ENCODE assay signal across 13 mouse cellular contexts in genomic region chr6:124430784-124431495, GRCm38 (mm10). TPM values are rescaled to one million over a fixed set of nuclear protein-coding genes. Genes with fewer than 3 reads are reported as not detected.
DNase-seq lines count a peak whose midpoint lies in the region; ATAC-seq and TF ChIP-seq lines count a peak whose summit lies in the region.
"Had no signal": no experiment of that assay in that cellular context is flagged by ENCODE, and none has a peak within 500 bp of the region (broad histone marks: within the 10 kb centered on the region; RNA-seq: fewer than 3 reads in every experiment).

No protein-coding gene starts in this region.

- H3K27me3 ChIP-seq in heart, embryonic 11.5 days (ENCODE audit: control insufficient read depth, insufficient read depth, low read length), result peaks cover 71% of the 10 kb centered on the region
- H3K27me3 ChIP-seq in forebrain, embryonic 14.5 days (replicated peaks; ENCODE audit: control insufficient read depth, insufficient read depth, low read length), result no peaks in the 10 kb centered on the region
- no peaks in the 10 kb centered on the region for H3K27me3 ChIP-seq in midbrain, embryonic 12.5 days
- H3K27me3 ChIP-seq in kidney, embryonic 16.5 days (ENCODE audit: insufficient read depth, low read length), result no peaks in the 10 kb centered on the region
- H3K27me3 ChIP-seq: kidney, embryonic 15.5 days had no signal

- no peak for DNase-seq in heart, adult 9 months (ENCODE audit: low spot score in 2 of 2)
- no peak for DNase-seq in ES-E14 (ENCODE audit: low read depth, low spot score)
- DNase-seq in forebrain, embryonic 14.5 days (ENCODE audit: low spot score), result no peak
- DNase-seq in lung, postnatal 10 days, result no peak
- DNase-seq in heart, postnatal 4 days, result no peak
- DNase-seq: adrenal gland, postnatal 10 days; cerebellum, adult 11 months; heart, postnatal 36 days; lung, adult 2 months had no signal

- 39% methylated on average over 8 of the region's 8 CpGs for WGBS in heart, embryonic 11.5 days (ENCODE audit: insufficient replicate concordance)
- WGBS in forebrain, embryonic 14.5 days, result 48% methylated on average over 8 of the region's 8 CpGs
- 36% methylated on average over 8 of the region's 8 CpGs for WGBS in midbrain, embryonic 12.5 days
- 64% methylated on average over 8 of the region's 8 CpGs for WGBS in kidney, embryonic 16.5 days

- no peak overlapping the region for H3K4me3 ChIP-seq in heart, embryonic 11.5 days (ENCODE audit: low read depth, low read length)
- H3K4me3 ChIP-seq in ES-E14 (ENCODE audit: insufficient read depth in 1 of 2, low read depth in 1 of 2, low read length in 2 of 2, poor library complexity in 1 of 2, severe bottlenecking in 1 of 2), result peak overlapping the region; percentile 19 to 33; a peak in 3 of 4 replicates
- H3K4me3 ChIP-seq in forebrain, embryonic 14.5 days (ENCODE audit: low read depth, low read length), result no peak overlapping the region
- no peak overlapping the region for H3K4me3 ChIP-seq in midbrain, embryonic 12.5 days
- H3K4me3 ChIP-seq in kidney, embryonic 16.5 days (ENCODE audit: low read length), result no peak overlapping the region
- H3K4me3 ChIP-seq: kidney, embryonic 15.5 days had no signal

- H3K9ac ChIP-seq in heart, embryonic 11.5 days (ENCODE audit: low read depth, low read length), result no peak overlapping the region
- H3K9ac ChIP-seq in ES-E14 (ENCODE audit: insufficient read depth, low read depth, low read length, poor library complexity, severe bottlenecking), result peak overlapping the region; percentile 29; the same call in 1 of the 2 replicates
- no peak overlapping the region for H3K9ac ChIP-seq in forebrain, embryonic 14.5 days (ENCODE audit: low read length)
- no peak overlapping the region for H3K9ac ChIP-seq in midbrain, embryonic 12.5 days (replicated peaks)
- H3K9ac ChIP-seq in kidney, embryonic 16.5 days (replicated peaks; ENCODE audit: low read length), result no peak overlapping the region
- H3K9ac ChIP-seq: kidney, embryonic 15.5 days had no signal

- H3K9me3 ChIP-seq in heart, embryonic 11.5 days (replicated peaks; ENCODE audit: control insufficient read depth, low read length), result no peaks in the 10 kb centered on the region
- H3K9me3 ChIP-seq in ES-E14 (ENCODE audit: control insufficient read depth, insufficient read depth, low read depth, low read length), result no peaks in the 10 kb centered on the region
- no peaks in the 10 kb centered on the region for H3K9me3 ChIP-seq in forebrain, embryonic 14.5 days (replicated peaks; ENCODE audit: control insufficient read depth, low read length)
- H3K9me3 ChIP-seq in midbrain, embryonic 12.5 days, result no peaks in the 10 kb centered on the region
- no peaks in the 10 kb centered on the region for H3K9me3 ChIP-seq in kidney, embryonic 16.5 days (ENCODE audit: low read length)
- H3K9me3 ChIP-seq: kidney, embryonic 15.5 days had no signal

- in situ Hi-C loops in ES-E14 (cut with MboI; ENCODE audit: low sequenced_read_pairs in 2 of 2, unreplicated experiment in 2 of 2), result no loop called here

- no peak overlapping the region for H3K4me2 ChIP-seq in heart, embryonic 11.5 days
- H3K4me2 ChIP-seq in forebrain, embryonic 14.5 days (ENCODE audit: low read length), result no peak overlapping the region
- H3K4me2 ChIP-seq in midbrain, embryonic 12.5 days (replicated peaks), result no peak overlapping the region
- H3K4me2 ChIP-seq in kidney, embryonic 16.5 days (replicated peaks; ENCODE audit: low read depth, low read length), result no peak overlapping the region
- H3K4me2 ChIP-seq: kidney, embryonic 15.5 days had no signal

- ATAC-seq in heart, embryonic 11.5 days (replicated peaks; ENCODE audit: insufficient number of reproducible peaks, low FRiP score, low TSS enrichment), result 0 out of 2 replicates have a peak, but pooled peaks have one; percentile 31
- peak; percentile 26 for ATAC-seq in forebrain, embryonic 14.5 days
- peak; percentile 68 for ATAC-seq in midbrain, embryonic 12.5 days (ENCODE audit: low FRiP score, low read depth)
- no peak for ATAC-seq in kidney, embryonic 16.5 days (ENCODE audit: low FRiP score, low TSS enrichment)

- no peaks in the 10 kb centered on the region for H3K36me3 ChIP-seq in heart, embryonic 11.5 days (ENCODE audit: control insufficient read depth, insufficient read depth, low read length)
- peaks cover 3% of the 10 kb centered on the region; the same call in 1 of the 2 replicates for H3K36me3 ChIP-seq in ES-E14 (ENCODE audit: control insufficient read depth, insufficient read depth, low read length, poor library complexity, severe bottlenecking)
- H3K36me3 ChIP-seq in forebrain, embryonic 14.5 days (ENCODE audit: control insufficient read depth, insufficient read depth, low read length), result 0 out of 2 replicates have a peak, but pooled peaks cover 11% of the 10 kb centered on the region
- H3K36me3 ChIP-seq in midbrain, embryonic 12.5 days, result 0 out of 2 replicates have a peak, but pooled peaks cover 9% of the 10 kb centered on the region
- no peaks in the 10 kb centered on the region for H3K36me3 ChIP-seq in kidney, embryonic 16.5 days (ENCODE audit: insufficient read depth, low read length)
- H3K36me3 ChIP-seq: kidney, embryonic 15.5 days had no signal

- H3K4me1 ChIP-seq in heart, embryonic 11.5 days (ENCODE audit: control insufficient read depth, insufficient read depth, low read length), result peaks cover 9% of the 10 kb centered on the region; the same call in 1 of the 2 replicates
- H3K4me1 ChIP-seq in ES-E14 (ENCODE audit: control insufficient read depth in 2 of 2, insufficient read depth in 2 of 2, low read length in 2 of 2, poor library complexity in 1 of 2), result peaks cover 11 to 33% of the 10 kb centered on the region in 2 experiments
- no peaks in the 10 kb centered on the region for H3K4me1 ChIP-seq in forebrain, embryonic 14.5 days (ENCODE audit: control insufficient read depth, insufficient read depth, low read length)
- peaks cover 16% of the 10 kb centered on the region for H3K4me1 ChIP-seq in midbrain, embryonic 12.5 days
- H3K4me1 ChIP-seq in kidney, embryonic 16.5 days (ENCODE audit: insufficient read depth, low read length), result peaks cover 5% of the 10 kb centered on the region; the same call in 1 of the 2 replicates

- no peak overlapping the region for H3K27ac ChIP-seq in heart, embryonic 11.5 days (ENCODE audit: low read depth, low read length)
- peak overlapping the region; percentile 63; the same call in 1 of the 2 replicates for H3K27ac ChIP-seq in ES-E14 (ENCODE audit: insufficient read depth, low read depth, low read length, poor library complexity, severe bottlenecking)
- H3K27ac ChIP-seq in forebrain, embryonic 14.5 days (ENCODE audit: low read depth, low read length), result no peak overlapping the region
- no peak overlapping the region for H3K27ac ChIP-seq in midbrain, embryonic 12.5 days (replicated peaks)
- H3K27ac ChIP-seq in kidney, embryonic 16.5 days (ENCODE audit: low read length), result no peak overlapping the region
- H3K27ac ChIP-seq: kidney, embryonic 15.5 days had no signal

TF ChIP-seq in ES-E14, 5 proteins besides CTCF, POLR2A, EP300 and RAD21:
- TF ChIP-seq HCFC1 (IDR thresholded peaks at IDR 0.05; ENCODE audit: borderline replicate concordance, insufficient read depth, low read length) (no peak), MAFK (IDR thresholded peaks at IDR 0.05; ENCODE audit: insufficient read depth, low read depth, low read length) (no peak), ZC3H11A (IDR thresholded peaks at IDR 0.05; ENCODE audit: borderline replicate concordance, low read depth, low read length) (no peak), CHD2 (IDR thresholded peaks at IDR 0.05; ENCODE audit: low read depth, low read length) (no peak), ZNF384 (IDR thresholded peaks at IDR 0.05; ENCODE audit: low read depth, low read length) (no peak)

RNA-seq across cellular contexts. Expression of gene Pex5, which starts 16.1 kb away (rescaled TPM):
- polyA plus RNA-seq in heart, embryonic 11.5 days (2014; fragmentation: Nextera tagmentation; extraction: Ambion mirVana), result 17.8 and 22.1 TPM in 2 replicates
- 34.4 and 35.7 TPM in 2 replicates for total RNA-seq in ES-E14 (2012; rRNA removed)
- polyA plus RNA-seq in forebrain, embryonic 14.5 days (2014; fragmentation: Nextera tagmentation; extraction: Ambion mirVana), result 55.9 and 63.2 TPM in 2 replicates
- polyA plus RNA-seq in midbrain, embryonic 12.5 days (2016; fragmentation: Nextera tagmentation; extraction: Ambion mirVana), result 64.7 and 68.1 TPM in 2 replicates
- polyA plus RNA-seq in kidney, embryonic 16.5 days (2015; fragmentation: Nextera tagmentation; extraction: Ambion mirVana), result 50.1 and 56.1 TPM in 2 replicates
- total RNA-seq in heart, postnatal 4 days (2021), result 10 to 100 TPM; 26.1 TPM

RNA-seq across cellular contexts. Expression of gene Clstn3, which starts 33.7 kb away (rescaled TPM):
- 1.6 and 1.8 TPM in 2 replicates for polyA plus RNA-seq in heart, embryonic 11.5 days (2014; fragmentation: Nextera tagmentation; extraction: Ambion mirVana)
- 37.0 and 79.2 TPM in 2 replicates for total RNA-seq in ES-E14 (2012; rRNA removed)
- 34.1 and 48.7 TPM in 2 replicates for polyA plus RNA-seq in forebrain, embryonic 14.5 days (2014; fragmentation: Nextera tagmentation; extraction: Ambion mirVana)
- polyA plus RNA-seq in midbrain, embryonic 12.5 days (2016; fragmentation: Nextera tagmentation; extraction: Ambion mirVana), result 32.4 and 33.1 TPM in 2 replicates
- 5.8 and 6.6 TPM in 2 replicates for polyA plus RNA-seq in kidney, embryonic 16.5 days (2015; fragmentation: Nextera tagmentation; extraction: Ambion mirVana)
- total RNA-seq in heart, postnatal 4 days (2021), result under 1 TPM; 0.65 to 0.79 TPM

Comparison
In these comparisons a context has a peak if more than half of its experiments do, and no peak if none do; other contexts are left out.
1. H3K4me3 ChIP-seq: peak in ES-E14 (2 of 2); none in heart, embryonic 11.5 days (single experiment), forebrain, embryonic 14.5 days (single experiment), midbrain, embryonic 12.5 days (single experiment) and kidney, embryonic 16.5 days (single experiment).